Mouse (Mus musculus) bone marrow macrophage, adult 2 months (primary cell): ENCODE measurements around the gene Fancd2os.

Experiments used
- CTCF ChIP-seq: IDR thresholded peaks from 2 replicates; pipeline ENCODE4 v1.5.1; 2012; ENCODE audit warnings: low read depth, mild to moderate bottlenecking, low read length, moderate library complexity
- POLR2A ChIP-seq: IDR thresholded peaks from 2 replicates; pipeline ENCODE4 v1.6.1; 2012; ENCODE audit warnings: mild to moderate bottlenecking, low read depth, low read length, borderline replicate concordance

GRCm38 (mm10) chr6:113597945-113598344 is 2.6 kb downstream of the Fancd2os start:
- TF ChIP-seq CTCF = no peak
- no peak for TF ChIP-seq POLR2A
